Mouse (Mus musculus) hindbrain, embryonic 11.5 days (tissue): ENCODE results near the gene Slc5a12. TPM values are rescaled to one million over a fixed set of nuclear protein-coding genes. Genes with fewer than 3 reads are reported as not detected.

ENCODE experiments used
- ATAC-seq: fragments of 200-750 bp; cut with Nextera tagmentation; 2 replicates; pipeline ENCODE4 v1.8.0; 2017; ENCODE audit warnings: mild to moderate bottlenecking, moderate TSS enrichment, moderate library complexity; ENCODE audit not compliant: low FRiP score
- DNase-seq: peaks from one replicate; pipeline ENCODE4 v3.0.0-alpha.2; 2015; ENCODE audit warnings: low spot score
- H3K27ac ChIP-seq: fragments of 300-500 bp; sonication (generic); 2 replicates; pipeline ENCODE4 v1.5.1; 2014; ENCODE audit warnings: mild to moderate bottlenecking, low read depth, low read length
- H3K27me3 ChIP-seq: fragments of 300-500 bp; sonication (generic); 2 replicates; pipeline ENCODE4 v1.6.1; 2014; ENCODE audit warnings: mild to moderate bottlenecking, low read length, moderate library complexity, mixed read lengths; ENCODE audit not compliant: control insufficient read depth, insufficient read depth
- H3K36me3 ChIP-seq: fragments of 300-500 bp; sonication (generic); 2 replicates; pipeline ENCODE4 v1.6.1; 2014; ENCODE audit warnings: mild to moderate bottlenecking, low read length, moderate library complexity, mixed read lengths; ENCODE audit not compliant: control insufficient read depth, insufficient read depth
- H3K4me1 ChIP-seq: fragments of 300-500 bp; sonication (generic); replicated peaks from 2 replicates; pipeline ENCODE4 v1.6.1; 2014; ENCODE audit warnings: low read length, mixed read lengths; ENCODE audit not compliant: control insufficient read depth, insufficient read depth
- H3K4me2 ChIP-seq: fragments of 300-500 bp; sonication (generic); replicated peaks from 2 replicates; pipeline ENCODE4 v1.6.1; 2014; ENCODE audit warnings: mild to moderate bottlenecking, low read depth, low read length
- H3K4me3 ChIP-seq: fragments of 300-500 bp; sonication (generic); 2 replicates; pipeline ENCODE4 v1.5.1; 2014; ENCODE audit warnings: low read depth, low read length
- H3K9ac ChIP-seq: fragments of 300-500 bp; sonication (generic); 2 replicates; pipeline ENCODE4 v1.6.1; 2014; ENCODE audit warnings: low read depth, low read length
- H3K9me3 ChIP-seq: fragments of 300-500 bp; sonication (generic); 2 replicates; pipeline ENCODE4 v1.6.1; 2016; ENCODE audit warnings: low read length; ENCODE audit not compliant: control insufficient read depth
- WGBS: fragments of 180-500 bp; shearing (Covaris S2); extraction: QIAGEN DNeasy Blood & Tissue Kit; methylation state at CpG from one replicate; pipeline ENCODE4 v1.1.7; 2014; 5-methylcytosine and 5-hydroxymethylcytosine counted together
- polyA plus RNA-seq: library from polyadenylated mRNA; unstranded; fragments of >200 nt; fragmentation: Nextera tagmentation; extraction: Ambion mirVana; gene quantifications from 2 replicates; pipeline ENCODE4 v1.2.1, GENCODE M21; 2014

Gene Slc5a12
- polyA plus RNA-seq, 1 experiment from 2014 or later = not detected

GRCm38 (mm10) chr2:110663329-110663728 is 66.2 kb downstream of the Slc5a12 start:
- H3K27me3 ChIP-seq = no peaks in the 10 kb centered on the region
- H3K4me1 ChIP-seq = no peaks in the 10 kb centered on the region
- H3K9me3 ChIP-seq = no peaks in the 10 kb centered on the region
- H3K4me2 ChIP-seq = no peak overlapping the region
- H3K36me3 ChIP-seq = no peaks in the 10 kb centered on the region
- ATAC-seq (peak; percentile 43; the same call in 1 of the 2 replicates), DNase-seq (peak; percentile 43)
- H3K9ac ChIP-seq = no peak overlapping the region
- no peak overlapping the region for H3K27ac ChIP-seq
- no peak overlapping the region for H3K4me3 ChIP-seq
- WGBS = 58% methylated on average over 4 of the region's 4 CpGs

GRCm38 (mm10) chr2:110671071-110671624 is 74.0 kb downstream of the Slc5a12 start:
- ATAC-seq (no peak), DNase-seq (no peak)
- H3K4me1 ChIP-seq = no peaks in the 10 kb centered on the region
- H3K27me3 ChIP-seq = no peaks in the 10 kb centered on the region
- H3K27ac ChIP-seq = no peak overlapping the region
- 81% methylated on average over 2 of the region's 2 CpGs for WGBS
- H3K36me3 ChIP-seq = no peaks in the 10 kb centered on the region
- no peak overlapping the region for H3K9ac ChIP-seq
- no peak overlapping the region for H3K4me2 ChIP-seq
- no peak overlapping the region for H3K4me3 ChIP-seq
- H3K9me3 ChIP-seq = no peaks in the 10 kb centered on the region

Other genes with a start within 250 kb of the Slc5a12 start
- 10.1 and 11.5 TPM in 2 replicates for gene Fibin, start 234.1 kb upstream of the Slc5a12 start, polyA plus RNA-seq
- 0.06 and 0.25 TPM in 2 replicates for gene Muc15, start 124.0 kb downstream of the Slc5a12 start, polyA plus RNA-seq